In the genomic region with DNA sequence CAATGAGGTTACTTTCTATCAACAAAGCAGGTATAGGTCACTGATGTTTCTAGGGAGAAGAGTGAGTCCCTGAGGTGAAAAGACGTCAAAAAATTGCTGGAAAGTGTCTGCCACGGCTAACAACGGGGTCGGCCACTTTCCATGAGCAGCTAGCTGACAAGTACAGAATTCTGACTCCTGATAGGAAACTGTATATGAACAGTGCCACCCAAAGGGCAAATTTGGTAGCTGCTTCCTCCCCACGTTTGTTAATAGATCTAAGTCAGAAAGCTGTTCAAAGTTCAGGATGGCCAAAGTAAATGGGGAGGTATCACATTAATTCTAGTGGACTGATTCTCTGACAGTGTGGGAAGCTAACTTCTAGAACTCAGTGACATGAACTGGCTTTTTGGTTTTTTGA, we compare ENCODE assay signal across 8 mouse cellular contexts. TPM values are rescaled to one million over a fixed set of nuclear protein-coding genes. Genes with fewer than 3 reads are reported as not detected.
DNase-seq lines count a peak whose midpoint lies in the region; ATAC-seq and TF ChIP-seq lines count a peak whose summit lies in the region.

No protein-coding gene starts in this region.

- 37% methylated on average over 5 of the region's 5 CpGs for WGBS in hindbrain, embryonic 14.5 days
- 43% methylated on average over 5 of the region's 5 CpGs for WGBS in hindbrain, embryonic 12.5 days
- WGBS in heart, postnatal 0 days, result 10% methylated on average over 5 of the region's 5 CpGs

- no peaks in the 10 kb centered on the region for H3K27me3 ChIP-seq in hindbrain, embryonic 14.5 days (ENCODE audit: control insufficient read depth, insufficient read depth, low read length)
- no peaks in the 10 kb centered on the region for H3K27me3 ChIP-seq in hindbrain, embryonic 12.5 days
- no peaks in the 10 kb centered on the region for H3K27me3 ChIP-seq in E14TG2a.4 (ENCODE audit: insufficient read depth, low read length)
- H3K27me3 ChIP-seq in heart, postnatal 0 days (ENCODE audit: control insufficient read depth, insufficient read depth, low read length), result no peaks in the 10 kb centered on the region

- peak; percentile 66 for DNase-seq in hindbrain, embryonic 14.5 days (ENCODE audit: low spot score)
- DNase-seq in brain, embryonic 14.5 days (ENCODE audit: low read depth), result peak; percentile 61
- DNase-seq in heart, postnatal 0 days (ENCODE audit: low spot score), result peak; percentile 17
- peak; percentile 13 to 32 for DNase-seq in left cerebral cortex, adult 8-10 months (ENCODE audit: low spot score in 2 of 2)
- DNase-seq in right cerebral cortex, postnatal 10 days (ENCODE audit: low spot score in 2 of 2), result peak; percentile 62 to 79

- H3K4me2 ChIP-seq in hindbrain, embryonic 14.5 days (replicated peaks), result no peak overlapping the region
- H3K4me2 ChIP-seq in hindbrain, embryonic 12.5 days (replicated peaks), result no peak overlapping the region
- no peak overlapping the region for H3K4me2 ChIP-seq in heart, postnatal 0 days (ENCODE audit: low read depth, low read length)

- TF ChIP-seq POLR2A in brain, embryonic 14.5 days (IDR thresholded peaks at IDR 0.05; ENCODE audit: borderline replicate concordance, extremely low read depth, insufficient read depth, insufficient read length, poor library complexity, severe bottlenecking), result no peak

- H3K9me3 ChIP-seq in hindbrain, embryonic 14.5 days (ENCODE audit: control insufficient read depth, low read length), result no peaks in the 10 kb centered on the region
- no peaks in the 10 kb centered on the region for H3K9me3 ChIP-seq in hindbrain, embryonic 12.5 days (replicated peaks)
- H3K9me3 ChIP-seq in E14TG2a.4 (ENCODE audit: low read length), result peaks cover 13% of the 10 kb centered on the region
- no peaks in the 10 kb centered on the region for H3K9me3 ChIP-seq in heart, postnatal 0 days (replicated peaks; ENCODE audit: control insufficient read depth, low read length)

- no peak for ATAC-seq in hindbrain, embryonic 14.5 days (ENCODE audit: low FRiP score)
- ATAC-seq in hindbrain, embryonic 12.5 days (ENCODE audit: low FRiP score), result no peak
- ATAC-seq in heart, postnatal 0 days (ENCODE audit: insufficient read depth, low read depth), result no peak
- no peak; the same call in 1 of the 2 replicates for ATAC-seq in megakaryocyte, adult 5-6 weeks (ENCODE audit: poor library complexity, severe bottlenecking)

- TF ChIP-seq CTCF in E14TG2a.4 (conservative IDR thresholded peaks at IDR 0.05; ENCODE audit: low read length), result peak; percentile 50
- TF ChIP-seq CTCF in brain, embryonic 14.5 days (IDR thresholded peaks at IDR 0.05; ENCODE audit: borderline replicate concordance, extremely low read depth, insufficient read depth, insufficient read length), result peak; percentile 44; the same call in 1 of the 2 replicates
- peak; percentile 53 for TF ChIP-seq CTCF in heart, postnatal 0 days (IDR thresholded peaks at IDR 0.05; ENCODE audit: low read depth)

- H3K36me3 ChIP-seq in hindbrain, embryonic 14.5 days (replicated peaks; ENCODE audit: control insufficient read depth, insufficient read depth), result no peaks in the 10 kb centered on the region
- no peaks in the 10 kb centered on the region for H3K36me3 ChIP-seq in hindbrain, embryonic 12.5 days
- no peaks in the 10 kb centered on the region for H3K36me3 ChIP-seq in E14TG2a.4 (ENCODE audit: insufficient read depth, low read length)
- H3K36me3 ChIP-seq in heart, postnatal 0 days (replicated peaks; ENCODE audit: control insufficient read depth, insufficient read depth, low read length), result no peaks in the 10 kb centered on the region

- H3K27ac ChIP-seq in hindbrain, embryonic 14.5 days, result no peak overlapping the region
- H3K27ac ChIP-seq in hindbrain, embryonic 12.5 days, result no peak overlapping the region
- H3K27ac ChIP-seq in heart, postnatal 0 days (ENCODE audit: low read depth), result no peak overlapping the region

- H3K9ac ChIP-seq in hindbrain, embryonic 14.5 days, result no peak overlapping the region
- no peak overlapping the region for H3K9ac ChIP-seq in hindbrain, embryonic 12.5 days
- no peak overlapping the region for H3K9ac ChIP-seq in heart, postnatal 0 days (replicated peaks; ENCODE audit: low read depth, low read length)

- no peak overlapping the region for H3K4me3 ChIP-seq in hindbrain, embryonic 14.5 days (replicated peaks; ENCODE audit: low read length)
- H3K4me3 ChIP-seq in hindbrain, embryonic 12.5 days, result no peak overlapping the region
- H3K4me3 ChIP-seq in E14TG2a.4 (replicated peaks; ENCODE audit: low read length), result no peak overlapping the region
- no peak overlapping the region for H3K4me3 ChIP-seq in heart, postnatal 0 days (ENCODE audit: low read depth, low read length)

- H3K4me1 ChIP-seq in hindbrain, embryonic 14.5 days (replicated peaks; ENCODE audit: control insufficient read depth, insufficient read depth, low read length), result no peaks in the 10 kb centered on the region
- no peaks in the 10 kb centered on the region for H3K4me1 ChIP-seq in hindbrain, embryonic 12.5 days
- H3K4me1 ChIP-seq in E14TG2a.4 (replicated peaks; ENCODE audit: low read depth, low read length), result no peaks in the 10 kb centered on the region; the same call in 1 of the 2 replicates
- H3K4me1 ChIP-seq in heart, postnatal 0 days (ENCODE audit: control insufficient read depth, insufficient read depth), result no peaks in the 10 kb centered on the region

- no peak for TF ChIP-seq EP300 in heart, postnatal 0 days (IDR thresholded peaks at IDR 0.05; ENCODE audit: low read depth)

RNA-seq across cellular contexts. Expression of a gene that starts 57.8 kb away (rescaled TPM):
- polyA plus RNA-seq in hindbrain, embryonic 14.5 days (2014; fragmentation: Nextera tagmentation; extraction: Ambion mirVana), result 183 and 218 TPM in 2 replicates
- polyA plus RNA-seq in hindbrain, embryonic 12.5 days (2016; fragmentation: Nextera tagmentation; extraction: Ambion mirVana), result 160 and 167 TPM in 2 replicates
- polyA plus RNA-seq in brain, embryonic 14.5 days (2012; rRNA removed), result 116 and 141 TPM in 2 replicates
- total RNA-seq in heart, postnatal 0 days (2014; rRNA removed; ENCODE audit: low replicate concordance), result 306 and 324 TPM in 2 replicates
- 145 and 171 TPM in 2 replicates for polyA plus RNA-seq in heart, postnatal 0 days (2015; fragmentation: Nextera tagmentation; extraction: Ambion mirVana)
- 100 to 1,000 TPM; 161 to 165 (median 162) TPM for total RNA-seq in left cerebral cortex, adult 8-10 months (2022)
- total RNA-seq in megakaryocyte, adult 5-6 weeks (2015), result 236 and 293 TPM in 2 replicates
- total RNA-seq in megakaryocyte, adult 5-6 weeks (2017), result 418 and 442 TPM in 2 replicates

Comparison
In these comparisons a context has a peak if more than half of its experiments do, and no peak if none do; other contexts are left out.
1. DNase-seq: peak in every context shown above with its lines; median percentile 70 in right cerebral cortex, postnatal 10 days; 66 in hindbrain, embryonic 14.5 days; 61 in brain, embryonic 14.5 days; 22 in left cerebral cortex, adult 8-10 months; 17 in heart, postnatal 0 days.